Mouse (Mus musculus): ENCODE results near the gene Fbxo7.

Fbxo7 gene

GRCm38 (mm10) chr10:86074971-86075711 is 53.4 kb downstream of the Fbxo7 start:
- in situ Hi-C loops (cut with MseI, MboI), result no loop called here

GRCm38 (mm10) chr10:86077272-86077671 is 55.5 kb downstream of the Fbxo7 start:
- in situ Hi-C loops (cut with MseI, MboI), result no loop called here

- in situ Hi-C loops (cut with MseI, MboI), result no loop called here
Measured at GRCm38 (mm10) chr10:86078761-86079160, 57.0 kb downstream of the Fbxo7 start.

- in situ Hi-C loops (cut with MseI, MboI), result no loop called here
Measured at GRCm38 (mm10) chr10:86079921-86080320, 58.1 kb downstream of the Fbxo7 start.

- in situ Hi-C loops (cut with MseI, MboI), result no loop called here
Measured at GRCm38 (mm10) chr10:86091919-86092318, 70.1 kb downstream of the Fbxo7 start.

GRCm38 (mm10) chr10:86093109-86094035 is 71.6 kb downstream of the Fbxo7 start:
- in situ Hi-C loops (cut with MseI, MboI), result no loop called here

- in situ Hi-C loops (cut with MseI, MboI), result no loop called here
Measured at GRCm38 (mm10) chr10:86098363-86098762, 76.6 kb downstream of the Fbxo7 start.

- in situ Hi-C loops (cut with MseI, MboI), result no loop called here
Measured at GRCm38 (mm10) chr10:86100281-86100851, 78.6 kb downstream of the Fbxo7 start.
